Mouse (Mus musculus) CH12.LX (cell line): Measurements from ENCODE around the gene Btbd1.
A peak's percentile ranks its signal among the peaks of the same experiment; 100 is the strongest.

Source experiments
- CTCF ChIP-seq, 2 experiments: IDR thresholded peaks in 1 of 2; conservative IDR thresholded peaks in 1 of 2; 2 replicates each; pipeline ENCODE4 v1.5.1; 2011 to 2012; ENCODE audit warnings: low read depth in 2 of 2, low read length in 2 of 2, improper control_type of control experiment in 1 of 2, inconsistent platforms in 1 of 2, mild to moderate bottlenecking in 1 of 2, moderate library complexity in 1 of 2
- MAFK ChIP-seq: IDR thresholded peaks from 2 replicates; pipeline ENCODE4 v1.6.1; 2011; ENCODE audit warnings: low read length, improper control_type of control experiment; ENCODE audit not compliant: insufficient replicate concordance
- SIN3A ChIP-seq: IDR thresholded peaks from 2 replicates; pipeline ENCODE4 v1.6.1; 2012; ENCODE audit warnings: low read length, improper control_type of control experiment, inconsistent platforms
- ZNF384 ChIP-seq: IDR thresholded peaks from 2 replicates; pipeline ENCODE4 v1.6.1; 2012; ENCODE audit warnings: low read depth, low read length, improper control_type of control experiment, inconsistent platforms

DNA sequence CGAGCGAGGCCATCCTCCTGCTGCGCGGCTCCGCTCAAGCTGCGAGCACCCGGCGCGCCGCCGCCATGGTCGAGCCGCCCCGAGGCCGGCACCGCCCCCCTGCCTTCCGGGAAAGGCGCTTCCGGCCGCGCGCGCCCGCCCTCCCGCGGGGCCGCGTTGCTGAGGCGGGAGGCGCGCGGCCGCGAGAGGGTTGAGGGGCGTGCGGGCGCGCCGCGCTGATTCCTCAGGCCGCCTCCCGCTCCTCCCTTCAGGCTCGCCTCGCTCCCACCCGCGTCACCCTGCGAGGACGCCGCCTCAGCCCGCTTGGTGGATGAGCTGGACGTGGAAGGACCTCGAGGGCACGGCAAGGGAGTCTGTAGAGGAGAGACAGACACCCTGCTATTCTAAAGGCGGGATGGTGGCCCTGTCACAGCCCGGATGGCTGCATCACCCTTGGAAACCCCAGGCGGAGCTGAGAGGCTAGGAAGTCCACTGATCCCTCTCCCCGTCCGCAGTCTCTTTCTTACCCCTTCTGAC, at the start of gene Btbd1:
- TF ChIP-seq SIN3A (peak; percentile 18; the same call in 1 of the 2 replicates), CTCF (conservative IDR thresholded peaks at IDR 0.05 in 1 of 2, IDR thresholded peaks at IDR 0.05 in 1 of 2; ENCODE audit: low read depth in 2 of 2, low read length in 2 of 2) (no peak), MAFK (no peak), ZNF384 (no peak)
